8 mouse cellular contexts compared by ENCODE assay signal in genomic region chrX:75096163-75096770, GRCm38 (mm10). TPM values are rescaled to one million over a fixed set of nuclear protein-coding genes. Genes with fewer than 3 reads are reported as not detected.
DNase-seq lines count a peak whose midpoint lies in the region; ATAC-seq and TF ChIP-seq lines count a peak whose summit lies in the region.

No protein-coding gene starts in this region.

- peak; percentile 6 for ATAC-seq in activated CD4-positive, CD25-positive, alpha-beta regulatory T cell, adult 4 months
- ATAC-seq in forebrain, embryonic 15.5 days (replicated peaks) = peak; percentile 16; the same call in 1 of the 2 replicates
- ATAC-seq in intestine, embryonic 16.5 days = 0 out of 2 replicates have a peak, but pooled peaks have one; percentile 2
- 0 out of 2 replicates have a peak, but pooled peaks have one; percentile 0 for ATAC-seq in midbrain, embryonic 12.5 days (ENCODE audit: low FRiP score, low read depth)

- H3K9ac ChIP-seq in forebrain, embryonic 15.5 days (replicated peaks) = peak overlapping the region; percentile 57
- peak overlapping the region; percentile 76 for H3K9ac ChIP-seq in intestine, embryonic 16.5 days (ENCODE audit: low read depth, low read length)
- peak overlapping the region; percentile 56 for H3K9ac ChIP-seq in midbrain, embryonic 12.5 days (replicated peaks)

- 19% methylated on average over 23 of the region's 23 CpGs for WGBS in forebrain, embryonic 15.5 days
- WGBS in intestine, embryonic 16.5 days = 13% methylated on average over 23 of the region's 23 CpGs
- WGBS in midbrain, embryonic 12.5 days = 20% methylated on average over 23 of the region's 23 CpGs

- peak overlapping the region; percentile 37 for H3K27ac ChIP-seq in left cerebral cortex, adult 2 months
- peak overlapping the region; percentile 71 for H3K27ac ChIP-seq in forebrain, embryonic 15.5 days (replicated peaks)
- H3K27ac ChIP-seq in intestine, embryonic 16.5 days (ENCODE audit: low read length) = peak overlapping the region; percentile 57
- no peak overlapping the region for H3K27ac ChIP-seq in midbrain, embryonic 12.5 days (replicated peaks)

- peaks cover 10% of the 10 kb centered on the region for H3K4me1 ChIP-seq in forebrain, embryonic 15.5 days
- H3K4me1 ChIP-seq in intestine, embryonic 16.5 days (ENCODE audit: control insufficient read depth, insufficient read depth, low read length) = no peaks in the 10 kb centered on the region
- H3K4me1 ChIP-seq in midbrain, embryonic 12.5 days = no peaks in the 10 kb centered on the region

- intact Hi-C loops in left cerebral cortex, adult 2 months (cut with DNase I) = loop anchor here (2.0 kb wide), 1 partner anchor 33 kb away; no protein-coding TSS in a partner anchor

- TF ChIP-seq CTCF in left cerebral cortex, adult 2 months (IDR thresholded peaks at IDR 0.05) = no peak

- DNase-seq in left cerebral cortex, adult 2 months (ENCODE audit: extremely low spot score in 1 of 2, low spot score in 2 of 2) = no peak
- DNase-seq in left cerebral cortex, adult 18-20 months (ENCODE audit: low spot score in 2 of 2) = no peak
- no peak for DNase-seq in layer of hippocampus, adult 8-10 months (ENCODE audit: low spot score in 2 of 2)
- no peak for DNase-seq in cerebellum, adult 9-11 months

- peak overlapping the region; percentile 55 for H3K4me3 ChIP-seq in left cerebral cortex, adult 2 months
- peak overlapping the region; percentile 58 for H3K4me3 ChIP-seq in forebrain, embryonic 15.5 days
- peak overlapping the region; percentile 59 for H3K4me3 ChIP-seq in intestine, embryonic 16.5 days (ENCODE audit: low read length)
- H3K4me3 ChIP-seq in midbrain, embryonic 12.5 days = peak overlapping the region; percentile 53

- H3K9me3 ChIP-seq in forebrain, embryonic 15.5 days = no peaks in the 10 kb centered on the region
- H3K9me3 ChIP-seq in intestine, embryonic 16.5 days (ENCODE audit: control insufficient read depth, low read length) = no peaks in the 10 kb centered on the region
- no peaks in the 10 kb centered on the region for H3K9me3 ChIP-seq in midbrain, embryonic 12.5 days

- no peaks in the 10 kb centered on the region for H3K27me3 ChIP-seq in forebrain, embryonic 15.5 days
- no peaks in the 10 kb centered on the region for H3K27me3 ChIP-seq in intestine, embryonic 16.5 days (replicated peaks; ENCODE audit: control insufficient read depth, insufficient read depth, low read length)
- no peaks in the 10 kb centered on the region for H3K27me3 ChIP-seq in midbrain, embryonic 12.5 days

- H3K36me3 ChIP-seq in forebrain, embryonic 15.5 days = 0 out of 2 replicates have a peak, but pooled peaks cover 2% of the 10 kb centered on the region
- H3K36me3 ChIP-seq in intestine, embryonic 16.5 days (ENCODE audit: control insufficient read depth, insufficient read depth, low read length) = no peaks in the 10 kb centered on the region
- peaks cover 18% of the 10 kb centered on the region; the same call in 1 of the 2 replicates for H3K36me3 ChIP-seq in midbrain, embryonic 12.5 days

- H3K4me2 ChIP-seq in forebrain, embryonic 15.5 days (replicated peaks) = peak overlapping the region; percentile 57
- H3K4me2 ChIP-seq in intestine, embryonic 16.5 days (ENCODE audit: low read depth, low read length) = peak overlapping the region; percentile 54
- H3K4me2 ChIP-seq in midbrain, embryonic 12.5 days (replicated peaks) = peak overlapping the region; percentile 55

RNA-seq across cellular contexts. Expression of gene Dkc1, which starts 0.6 kb away (rescaled TPM):
- 10 to 100 TPM; 23.4 to 33.7 TPM for total RNA-seq in left cerebral cortex, adult 2 months (2021)
- total RNA-seq in left cerebral cortex, adult 18-20 months (2021) = 10 to 100 TPM; 34.1 to 40.0 TPM
- 100 to 1,000 TPM; 118 to 126 TPM for polyA plus RNA-seq in activated CD4-positive, CD25-positive, alpha-beta regulatory T cell, adult 4 months (2017; shearing (Covaris generic))
- 71.7 and 72.7 TPM in 2 replicates for polyA plus RNA-seq in forebrain, embryonic 15.5 days (2015; fragmentation: Nextera tagmentation; extraction: Ambion mirVana)
- polyA plus RNA-seq in intestine, embryonic 16.5 days (2015; fragmentation: Nextera tagmentation; extraction: Ambion mirVana) = 100 and 127 TPM in 2 replicates
- polyA plus RNA-seq in midbrain, embryonic 12.5 days (2016; fragmentation: Nextera tagmentation; extraction: Ambion mirVana) = 117 and 124 TPM in 2 replicates
- 10 to 100 TPM; 31.4 to 42.4 (median 33.6) TPM for total RNA-seq in layer of hippocampus, adult 8-10 months (2022)

RNA-seq across cellular contexts. Expression of gene Gab3, which starts 11.0 kb away (rescaled TPM):
- 1 to 10 TPM; 1.9 to 2.2 TPM for total RNA-seq in left cerebral cortex, adult 2 months (2021)
- total RNA-seq in left cerebral cortex, adult 18-20 months (2021) = 1 to 10 TPM; 1.8 to 2.1 TPM
- 10 to 100 TPM; 14.8 to 15.7 TPM for polyA plus RNA-seq in activated CD4-positive, CD25-positive, alpha-beta regulatory T cell, adult 4 months (2017; shearing (Covaris generic))
- polyA plus RNA-seq in forebrain, embryonic 15.5 days (2015; fragmentation: Nextera tagmentation; extraction: Ambion mirVana) = 0.96 and 1.0 TPM in 2 replicates
- 2.0 and 2.2 TPM in 2 replicates for polyA plus RNA-seq in intestine, embryonic 16.5 days (2015; fragmentation: Nextera tagmentation; extraction: Ambion mirVana)
- polyA plus RNA-seq in midbrain, embryonic 12.5 days (2016; fragmentation: Nextera tagmentation; extraction: Ambion mirVana) = 1.2 and 1.6 TPM in 2 replicates
- total RNA-seq in layer of hippocampus, adult 8-10 months (2022) = 1 to 10 TPM; 1.9 to 3.5 (median 3.0) TPM

RNA-seq across cellular contexts. Expression of gene Mpp1, which starts 34.5 kb away (rescaled TPM):
- 10 to 100 TPM; 30.4 to 33.8 TPM for total RNA-seq in left cerebral cortex, adult 2 months (2021)
- 10 to 100 TPM; 39.1 to 39.5 TPM for total RNA-seq in left cerebral cortex, adult 18-20 months (2021)
- 100 to 1,000 TPM; 100 to 101 TPM for polyA plus RNA-seq in activated CD4-positive, CD25-positive, alpha-beta regulatory T cell, adult 4 months (2017; shearing (Covaris generic))
- polyA plus RNA-seq in forebrain, embryonic 15.5 days (2015; fragmentation: Nextera tagmentation; extraction: Ambion mirVana) = 17.2 and 19.6 TPM in 2 replicates
- polyA plus RNA-seq in intestine, embryonic 16.5 days (2015; fragmentation: Nextera tagmentation; extraction: Ambion mirVana) = 136 and 153 TPM in 2 replicates
- polyA plus RNA-seq in midbrain, embryonic 12.5 days (2016; fragmentation: Nextera tagmentation; extraction: Ambion mirVana) = 23.6 and 26.0 TPM in 2 replicates
- 10 to 100 TPM; 38.2 to 44.7 (median 42.0) TPM for total RNA-seq in layer of hippocampus, adult 8-10 months (2022)
